Mouse (Mus musculus) lung, adult 2 months (tissue): ENCODE results near the gene Pla2g2c. TPM values are rescaled to one million over a fixed set of nuclear protein-coding genes. Genes with fewer than 3 reads are reported as not detected.

Experiments used
- DNase-seq: peaks from one replicate; pipeline ENCODE4 v3.0.0; 2022
- H3K4me1 ChIP-seq: fragments of 200-500 bp; 2 replicates; pipeline ENCODE4 v1.6.1; 2011; ENCODE audit warnings: low read length; ENCODE audit not compliant: control insufficient read depth, insufficient read depth
- H3K4me3 ChIP-seq: fragments of 200-500 bp; replicated peaks from 2 replicates; pipeline ENCODE3; 2011; ENCODE audit warnings: low read depth, mild to moderate bottlenecking, control low read depth, low read length; ENCODE audit errors: extremely low read depth
- CTCF ChIP-seq: fragments of 200-500 bp; IDR thresholded peaks from 2 replicates; pipeline ENCODE4 v1.5.1; 2011; ENCODE audit warnings: mild to moderate bottlenecking, low read length, control low read depth; ENCODE audit not compliant: insufficient read depth
- POLR2A ChIP-seq: fragments of 200-500 bp; IDR thresholded peaks from 2 replicates; pipeline ENCODE4 v1.6.1; 2011; ENCODE audit warnings: low read depth, mild to moderate bottlenecking, control low read depth, low read length, borderline replicate concordance; ENCODE audit errors: extremely low read depth
- WGBS: fragments of 180-500 bp; shearing (Covaris S2); methylation state at CpG from one replicate; pipeline ENCODE4 v1.1.7; 2018; 5-methylcytosine and 5-hydroxymethylcytosine counted together
- polyA plus RNA-seq: library from polyadenylated mRNA; depleted of rRNA; stranded (reverse); fragments of >200 nt; gene quantifications from 2 replicates; pipeline ENCODE4 v1.2.3, GENCODE M21; 2012

Pla2g2c gene
- polyA plus RNA-seq, 1 experiment = 0.93 TPM

DNA sequence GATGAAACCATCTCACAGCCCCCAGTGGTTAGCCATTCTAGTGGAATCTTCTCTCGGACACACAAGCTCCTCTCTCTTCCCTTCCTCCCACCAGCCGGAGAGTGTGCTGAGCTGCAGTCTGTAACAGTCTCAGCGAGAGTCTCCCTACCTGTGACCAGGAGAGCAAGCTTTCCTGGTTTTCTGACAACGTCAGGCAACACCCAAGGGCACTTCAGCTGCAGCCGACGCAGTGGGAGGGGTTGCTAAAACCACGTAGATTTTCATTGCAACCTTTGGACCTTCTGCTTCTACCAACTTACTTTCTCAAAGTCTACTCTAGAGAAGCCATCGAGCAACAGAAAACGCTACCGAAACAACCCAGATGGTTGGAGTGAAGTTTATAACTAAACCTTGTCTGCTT lies 47.4 kb downstream of the Pla2g2c start:
- 68% methylated on average over 10 of the region's 10 CpGs for WGBS
- H3K4me3 ChIP-seq = no peak overlapping the region
- DNase-seq = no peak

DNA sequence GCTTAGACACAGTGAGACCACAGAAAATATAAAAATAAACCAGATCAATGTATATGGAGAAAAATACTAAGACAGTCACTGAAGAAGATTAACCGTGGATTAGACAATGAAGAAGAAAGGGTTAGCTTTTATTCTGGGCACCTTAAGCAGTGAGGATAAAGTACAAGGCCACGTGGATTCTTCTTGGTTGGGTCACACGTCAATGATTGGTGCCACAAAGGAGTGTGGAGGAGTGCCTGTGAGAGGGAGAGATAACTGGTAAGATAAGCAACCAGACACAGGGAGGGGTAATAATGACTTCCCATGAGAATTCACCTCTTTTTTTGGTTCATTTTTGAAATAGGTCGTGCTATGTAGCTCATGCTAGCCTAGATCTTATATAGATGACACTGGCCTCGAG lies 47.8 kb downstream of the Pla2g2c start:
- Histone ChIP-seq H3K4me1 (no peaks in the 10 kb centered on the region), H3K4me3 (no peak overlapping the region)
- TF ChIP-seq CTCF = no peak
- no peak for TF ChIP-seq POLR2A
- WGBS = 75% methylated on average over 5 of the region's 5 CpGs
- no peak for DNase-seq

More for the DNA sequence above, 47.4 kb downstream of the Pla2g2c start:
- no peaks in the 10 kb centered on the region for H3K4me1 ChIP-seq
- no peak for TF ChIP-seq POLR2A

DNA sequence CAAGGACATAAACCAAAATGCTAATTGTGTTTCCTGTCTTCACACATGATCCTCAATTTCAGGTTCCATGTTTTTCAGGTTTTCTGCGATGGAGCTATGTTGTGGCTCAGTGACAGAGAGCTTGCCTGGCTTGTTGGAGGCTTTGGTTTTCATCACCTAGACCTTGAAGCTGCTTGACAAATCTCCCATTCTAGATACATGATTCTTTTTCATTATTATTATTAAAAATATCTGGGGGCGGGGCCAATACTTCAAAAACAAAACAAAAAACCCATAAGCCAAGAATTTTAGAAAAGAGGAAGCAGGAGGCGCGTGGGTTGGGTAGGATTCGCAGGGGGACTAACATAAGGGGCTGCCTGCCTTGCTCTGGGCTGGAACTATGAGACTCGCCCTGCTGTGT lies 50.8 kb downstream of the Pla2g2c start, which contains the start of gene Pla2g2d:
Gene Pla2g2d (plus strand): TSS at position 301 of the 400 bp plus-strand sequence.
- 78% methylated on average over 6 of the region's 6 CpGs for WGBS

GRCm38 (mm10) chr4:138777417-138778407 lies 53.1 kb downstream of the Pla2g2c start:
- Histone ChIP-seq H3K4me1 (no peaks in the 10 kb centered on the region), H3K4me3 (no peak overlapping the region)
- 37% methylated on average over 20 of the region's 20 CpGs for WGBS
- no peak for DNase-seq
- TF ChIP-seq POLR2A (no peak), CTCF (no peak)

More for the DNA sequence above, 50.8 kb downstream of the Pla2g2c start, which contains the start of gene Pla2g2d:
- no peak for DNase-seq
- TF ChIP-seq CTCF (no peak), POLR2A (no peak)
- Histone ChIP-seq H3K4me3 (no peak within 1 kb of the TSS), H3K4me1 (no peaks in the 10 kb centered on the region)

DNA sequence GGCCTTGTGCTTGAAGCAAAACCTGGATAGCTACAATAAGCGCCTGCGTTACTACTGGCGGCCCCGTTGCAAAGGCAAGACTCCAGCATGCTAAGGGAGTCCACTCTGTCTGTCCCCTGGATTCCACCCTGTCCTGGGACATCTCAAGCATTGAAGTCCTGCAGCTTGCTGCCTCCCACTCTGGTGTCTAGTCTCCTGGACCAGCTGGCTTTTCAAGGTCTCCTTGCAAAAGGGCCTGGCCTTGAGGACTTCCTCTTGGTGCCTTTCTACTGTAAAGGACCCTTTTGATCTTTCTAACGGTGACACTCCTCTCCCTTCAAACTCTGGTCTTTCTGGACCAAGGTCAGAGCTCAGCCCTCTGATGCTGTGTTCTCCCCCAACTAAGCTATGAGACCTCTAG lies 55.7 kb downstream of the Pla2g2c start:
- no peak for DNase-seq
- no peaks in the 10 kb centered on the region for H3K4me1 ChIP-seq
- 80% methylated on average over 5 of the region's 5 CpGs for WGBS
- H3K4me3 ChIP-seq = no peak overlapping the region
- TF ChIP-seq CTCF (no peak), POLR2A (no peak)

GRCm38 (mm10) chr4:138782098-138782497 lies 57.5 kb downstream of the Pla2g2c start:
- Histone ChIP-seq H3K4me3 (no peak overlapping the region), H3K4me1 (no peaks in the 10 kb centered on the region)
- WGBS = 75% methylated on average over 6 of the region's 6 CpGs
- TF ChIP-seq CTCF (no peak), POLR2A (no peak)
- DNase-seq = no peak

DNA sequence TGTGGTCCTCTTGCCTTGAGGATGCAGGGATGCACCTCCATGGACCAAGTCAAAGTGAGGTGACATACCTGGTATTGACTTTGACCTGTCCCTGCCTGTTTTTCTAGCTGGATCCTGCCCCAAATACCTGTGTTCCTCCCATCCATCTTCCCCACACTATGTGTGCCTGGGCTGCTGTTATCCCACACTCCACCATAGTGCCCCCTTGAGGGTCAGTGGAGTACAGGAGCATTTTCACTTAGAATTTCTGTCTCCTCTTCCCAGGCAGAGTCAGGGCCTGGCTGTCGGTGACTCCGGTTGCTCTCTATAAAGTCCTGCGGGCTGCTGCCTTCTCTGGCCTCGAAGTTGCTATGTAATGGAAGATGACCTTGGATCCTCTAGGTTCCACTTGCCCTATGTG lies 61.1 kb downstream of the Pla2g2c start:
- Histone ChIP-seq H3K4me1 (no peaks in the 10 kb centered on the region), H3K4me3 (no peak overlapping the region)
- TF ChIP-seq CTCF (no peak), POLR2A (no peak)
- WGBS = 34% methylated on average over 4 of the region's 4 CpGs
- no peak for DNase-seq

DNA sequence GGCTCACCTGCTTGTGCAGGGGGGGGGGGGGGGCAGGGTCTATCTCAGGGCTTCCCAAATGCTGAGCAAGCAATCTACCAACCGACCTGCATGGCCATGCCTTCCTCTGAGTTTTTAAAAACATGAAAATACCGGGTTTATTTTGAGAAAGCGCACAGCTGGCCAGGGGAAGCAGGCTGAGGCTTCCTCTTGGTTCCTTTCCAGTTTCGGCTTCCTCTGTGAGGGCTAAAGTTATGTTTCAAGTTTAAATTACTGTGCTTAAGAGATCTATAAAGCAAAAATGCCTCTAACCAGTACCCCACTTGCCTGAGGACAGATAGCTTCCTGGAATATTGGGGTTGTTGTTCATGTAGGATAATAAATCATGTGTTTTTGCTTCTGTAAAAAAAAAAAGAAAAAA lies 61.5 kb downstream of the Pla2g2c start:
- H3K4me1 ChIP-seq = no peaks in the 10 kb centered on the region
- TF ChIP-seq CTCF = no peak
- TF ChIP-seq POLR2A = no peak
- H3K4me3 ChIP-seq = no peak overlapping the region
- 24% methylated on average over 4 of the region's 4 CpGs for WGBS
- DNase-seq = no peak

- no peaks in the 10 kb centered on the region for H3K4me1 ChIP-seq
- no peak overlapping the region for H3K4me3 ChIP-seq
- no peak for DNase-seq
- WGBS = 76% methylated on average over 4 of the region's 4 CpGs
- no peak for TF ChIP-seq POLR2A
- TF ChIP-seq CTCF = no peak
Measured at GRCm38 (mm10) chr4:138788381-138788780, 63.8 kb downstream of the Pla2g2c start.

- no peak for DNase-seq
- TF ChIP-seq CTCF = no peak
- TF ChIP-seq POLR2A = no peak
- Histone ChIP-seq H3K4me1 (no peaks in the 10 kb centered on the region), H3K4me3 (no peak overlapping the region)
- 44% methylated on average over 6 of the region's 6 CpGs for WGBS
Measured at GRCm38 (mm10) chr4:138791452-138791851, 66.9 kb downstream of the Pla2g2c start.
